Mouse (Mus musculus) neural tube, embryonic 13.5 days (tissue): Measurements from ENCODE around the gene Fam120a. TPM values are rescaled to one million over a fixed set of nuclear protein-coding genes. Genes with fewer than 3 reads are reported as not detected.
A peak's percentile ranks its signal among the peaks of the same experiment; 100 is the strongest.

ENCODE experiments used
- ATAC-seq: fragments of 200-750 bp; cut with Nextera tagmentation; 2 replicates; pipeline ENCODE4 v1.8.0; 2017; ENCODE audit warnings: low read depth, mild to moderate bottlenecking, moderate TSS enrichment, moderate library complexity
- H3K27ac ChIP-seq: fragments of 300-500 bp; sonication (generic); replicated peaks from 2 replicates; pipeline ENCODE4 v1.5.1; 2015; ENCODE audit warnings: moderate library complexity, mild to moderate bottlenecking, inconsistent platforms
- H3K27me3 ChIP-seq: fragments of 300-500 bp; sonication (generic); 2 replicates; pipeline ENCODE4 v1.6.1; 2015; ENCODE audit warnings: mild to moderate bottlenecking, inconsistent platforms
- H3K36me3 ChIP-seq: fragments of 300-500 bp; sonication (generic); 2 replicates; pipeline ENCODE4 v1.6.1; 2015; ENCODE audit warnings: mild to moderate bottlenecking, inconsistent platforms
- H3K4me1 ChIP-seq: fragments of 300-500 bp; sonication (generic); replicated peaks from 2 replicates; pipeline ENCODE4 v1.6.1; 2015; ENCODE audit warnings: inconsistent platforms
- H3K4me2 ChIP-seq: fragments of 300-500 bp; sonication (generic); 2 replicates; pipeline ENCODE4 v1.6.1; 2015; ENCODE audit warnings: inconsistent platforms, mild to moderate bottlenecking, moderate library complexity
- H3K4me3 ChIP-seq: fragments of 300-500 bp; sonication (generic); 2 replicates; pipeline ENCODE4 v1.5.1; 2015; ENCODE audit warnings: mild to moderate bottlenecking, inconsistent platforms
- H3K9ac ChIP-seq: fragments of 300-500 bp; sonication (generic); 2 replicates; pipeline ENCODE4 v1.6.1; 2015; ENCODE audit warnings: moderate library complexity, mild to moderate bottlenecking, inconsistent platforms
- H3K9me3 ChIP-seq: fragments of 300-500 bp; sonication (generic); 2 replicates; pipeline ENCODE4 v1.6.1; 2016; ENCODE audit warnings: inconsistent platforms
- WGBS: fragments of 180-500 bp; shearing (Covaris S2); methylation state at CpG from one replicate; pipeline ENCODE4 v1.1.7; 2015; 5-methylcytosine and 5-hydroxymethylcytosine counted together
- polyA plus RNA-seq: library from polyadenylated mRNA; unstranded; fragments of >200 nt; fragmentation: Nextera tagmentation; extraction: Ambion mirVana; gene quantifications from 2 replicates; pipeline ENCODE4 v1.2.1, GENCODE M21; 2015

Gene Fam120a
- polyA plus RNA-seq, 1 experiment from 2014 or later, result 13.2 TPM

DNA sequence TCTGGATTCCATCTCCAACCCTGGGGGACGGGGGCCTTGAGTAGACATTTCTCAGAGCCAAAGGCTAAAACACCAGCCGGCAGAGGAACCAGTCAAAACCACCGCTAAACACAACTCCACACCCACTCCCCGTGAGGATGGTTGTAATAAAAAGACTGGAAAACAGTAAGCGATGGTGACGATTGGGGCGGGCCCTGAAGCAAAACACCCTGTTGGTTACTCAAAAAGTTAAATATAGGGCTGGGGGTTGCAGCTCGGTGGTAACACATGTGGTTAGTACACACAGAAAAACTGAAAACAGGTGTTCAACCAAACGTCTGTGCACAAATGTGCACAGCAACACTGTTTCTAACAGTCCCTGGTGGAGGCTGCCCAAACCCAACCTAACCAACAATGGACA is 104.3 kb downstream of the Fam120a start:
- Histone ChIP-seq H3K4me2 (no peak overlapping the region), H3K4me3 (no peak overlapping the region), H3K4me1 (peaks cover 63% of the 10 kb centered on the region), H3K9ac (no peak overlapping the region), H3K36me3 (no peaks in the 10 kb centered on the region), H3K27ac (no peak overlapping the region), H3K27me3 (no peaks in the 10 kb centered on the region), H3K9me3 (no peaks in the 10 kb centered on the region)
- 74% methylated on average over 9 of the region's 9 CpGs for WGBS
- ATAC-seq, result no peak

GRCm38 (mm10) chr13:48861913-48862312 is 105.9 kb downstream of the Fam120a start:
- ATAC-seq, result no peak
- no peak overlapping the region for H3K4me2 ChIP-seq
- H3K4me3 ChIP-seq, result no peak overlapping the region
- H3K9ac ChIP-seq, result no peak overlapping the region
- H3K36me3 ChIP-seq, result no peaks in the 10 kb centered on the region
- 88% methylated on average over 1 of the region's 1 CpGs for WGBS
- no peaks in the 10 kb centered on the region for H3K9me3 ChIP-seq
- H3K4me1 ChIP-seq, result peaks cover 64% of the 10 kb centered on the region
- H3K27me3 ChIP-seq, result no peaks in the 10 kb centered on the region
- no peak overlapping the region for H3K27ac ChIP-seq

GRCm38 (mm10) chr13:48858779-48859178 is 109.0 kb downstream of the Fam120a start:
- no peaks in the 10 kb centered on the region for H3K27me3 ChIP-seq
- H3K4me1 ChIP-seq, result peaks cover 72% of the 10 kb centered on the region
- no peak overlapping the region for H3K4me2 ChIP-seq
- 74% methylated on average over 4 of the region's 4 CpGs for WGBS
- H3K27ac ChIP-seq, result no peak overlapping the region
- no peak for ATAC-seq
- no peaks in the 10 kb centered on the region for H3K9me3 ChIP-seq
- no peak overlapping the region for H3K4me3 ChIP-seq
- H3K36me3 ChIP-seq, result no peaks in the 10 kb centered on the region
- H3K9ac ChIP-seq, result no peak overlapping the region

DNA sequence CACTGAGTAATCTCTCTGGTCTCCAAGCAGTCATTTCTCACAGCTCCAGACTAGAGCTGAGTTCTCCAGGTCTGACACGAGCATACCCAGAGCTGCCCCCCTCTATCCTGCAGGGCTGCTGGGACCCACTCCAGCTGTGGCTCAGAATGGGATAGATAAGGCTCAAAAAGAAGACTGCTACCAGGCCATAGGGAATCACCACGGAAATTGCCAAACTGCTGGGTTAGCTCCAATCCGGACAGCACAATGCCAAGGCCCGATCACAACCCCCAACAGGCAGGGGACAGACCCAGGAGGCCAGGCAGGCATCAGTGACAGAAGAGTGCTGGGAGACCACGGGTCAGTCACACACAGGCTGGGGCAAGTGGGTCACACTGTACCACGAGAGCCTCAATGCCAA is 109.8 kb downstream of the Fam120a start:
- Histone ChIP-seq H3K4me2 (no peak overlapping the region), H3K27me3 (no peaks in the 10 kb centered on the region), H3K27ac (peak overlapping the region; percentile 49; the same call in 1 of the 2 replicates), H3K36me3 (no peaks in the 10 kb centered on the region), H3K9me3 (no peaks in the 10 kb centered on the region), H3K9ac (no peak overlapping the region), H3K4me1 (peaks cover 72% of the 10 kb centered on the region), H3K4me3 (no peak overlapping the region)
- ATAC-seq, result no peak
- 58% methylated on average over 6 of the region's 6 CpGs for WGBS

DNA sequence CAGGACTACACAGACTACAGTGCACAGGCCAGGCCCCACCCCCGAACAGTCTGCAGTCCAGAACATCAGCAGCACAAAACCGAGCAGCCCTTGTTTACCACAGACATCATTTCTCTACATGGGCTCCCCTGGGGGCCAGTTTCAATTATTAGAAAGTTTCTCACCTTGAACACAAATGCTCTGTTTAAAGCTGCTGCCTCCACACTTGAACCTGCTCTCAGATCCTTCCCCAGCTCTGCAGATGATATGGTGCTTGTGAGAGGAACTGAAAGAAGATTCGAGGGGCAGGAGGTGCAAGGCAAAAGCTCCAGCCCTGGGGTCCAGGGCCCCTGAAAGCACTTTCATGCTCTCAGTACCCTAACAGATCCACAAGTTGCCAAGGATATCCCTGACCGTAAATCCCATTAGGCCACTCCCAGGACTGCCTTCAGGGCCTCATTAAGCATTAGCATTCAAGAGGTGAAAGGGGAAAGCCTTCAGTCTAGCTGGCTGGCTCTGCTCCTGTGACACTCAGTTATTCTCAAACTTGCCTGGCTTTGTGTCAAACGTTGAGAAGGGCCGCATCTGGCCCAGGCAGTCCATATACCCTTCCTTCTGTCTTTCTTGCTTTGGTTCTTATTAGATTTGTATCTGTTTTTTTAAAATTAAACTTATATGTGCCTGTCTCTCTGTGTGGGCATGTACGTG is 110.4 kb downstream of the Fam120a start:
- H3K27ac ChIP-seq, result peak overlapping the region; percentile 49; the same call in 1 of the 2 replicates
- no peak for ATAC-seq
- H3K27me3 ChIP-seq, result no peaks in the 10 kb centered on the region
- no peaks in the 10 kb centered on the region for H3K9me3 ChIP-seq
- 46% methylated on average over 7 of the region's 7 CpGs for WGBS
- no peak overlapping the region for H3K4me3 ChIP-seq
- H3K9ac ChIP-seq, result no peak overlapping the region
- H3K4me1 ChIP-seq, result peaks cover 76% of the 10 kb centered on the region
- H3K4me2 ChIP-seq, result no peak overlapping the region
- no peaks in the 10 kb centered on the region for H3K36me3 ChIP-seq

DNA sequence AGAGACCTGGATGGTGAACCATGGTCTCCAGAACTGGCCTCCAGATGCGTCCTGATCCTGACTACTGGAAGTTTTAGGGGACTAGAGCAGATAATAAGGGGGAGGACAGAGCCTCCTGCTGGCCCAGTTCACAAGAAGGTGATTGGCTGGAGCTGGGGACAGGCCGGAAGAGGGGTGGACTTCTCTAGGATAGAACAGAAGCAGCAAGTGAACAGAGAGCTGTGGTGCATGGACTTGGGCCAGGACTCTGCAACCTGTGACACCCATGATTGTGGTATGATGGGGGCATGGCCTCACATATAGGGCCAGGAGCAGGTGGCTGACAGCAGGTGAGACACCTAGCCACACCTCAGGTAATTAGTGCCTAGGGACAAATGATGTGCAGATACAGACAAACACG is 113.9 kb downstream of the Fam120a start:
- Histone ChIP-seq H3K4me1 (peaks cover 92% of the 10 kb centered on the region), H3K27me3 (no peaks in the 10 kb centered on the region), H3K4me2 (0 out of 2 replicates have a peak overlapping the region, but pooled peaks have one; percentile 20), H3K9ac (no peak overlapping the region), H3K27ac (peak overlapping the region; percentile 74), H3K9me3 (no peaks in the 10 kb centered on the region), H3K4me3 (no peak overlapping the region), H3K36me3 (no peaks in the 10 kb centered on the region)
- ATAC-seq, result peak; percentile 13; the same call in 1 of the 2 replicates
- WGBS, result 57% methylated on average over 3 of the region's 3 CpGs

DNA sequence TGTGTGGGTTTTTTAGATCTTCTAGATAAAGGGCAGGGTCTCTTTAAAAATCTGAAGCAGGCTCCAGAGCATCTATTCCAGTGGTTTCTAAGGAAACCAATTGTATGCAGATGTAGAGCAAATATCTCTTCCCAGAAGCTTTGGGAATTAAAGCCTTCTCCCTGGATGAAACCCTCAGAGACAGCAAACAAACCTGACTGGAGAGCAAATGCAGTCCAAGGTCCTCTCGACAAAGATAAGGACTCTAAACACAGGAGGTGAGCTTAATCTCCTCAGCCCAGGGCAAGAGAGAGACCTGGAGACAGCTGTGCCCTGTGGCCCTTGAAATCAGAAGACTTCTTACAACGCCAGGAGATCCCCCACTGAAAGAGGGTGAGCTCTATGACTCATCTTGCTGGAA is 114.3 kb downstream of the Fam120a start:
- ATAC-seq, result no peak
- Histone ChIP-seq H3K4me3 (no peak overlapping the region), H3K9me3 (no peaks in the 10 kb centered on the region), H3K36me3 (no peaks in the 10 kb centered on the region), H3K27me3 (no peaks in the 10 kb centered on the region), H3K27ac (peak overlapping the region; percentile 74), H3K4me2 (0 out of 2 replicates have a peak overlapping the region, but pooled peaks have one; percentile 20), H3K9ac (no peak overlapping the region), H3K4me1 (peaks cover 91% of the 10 kb centered on the region)
- WGBS, result 30% methylated on average over 2 of the region's 2 CpGs

DNA sequence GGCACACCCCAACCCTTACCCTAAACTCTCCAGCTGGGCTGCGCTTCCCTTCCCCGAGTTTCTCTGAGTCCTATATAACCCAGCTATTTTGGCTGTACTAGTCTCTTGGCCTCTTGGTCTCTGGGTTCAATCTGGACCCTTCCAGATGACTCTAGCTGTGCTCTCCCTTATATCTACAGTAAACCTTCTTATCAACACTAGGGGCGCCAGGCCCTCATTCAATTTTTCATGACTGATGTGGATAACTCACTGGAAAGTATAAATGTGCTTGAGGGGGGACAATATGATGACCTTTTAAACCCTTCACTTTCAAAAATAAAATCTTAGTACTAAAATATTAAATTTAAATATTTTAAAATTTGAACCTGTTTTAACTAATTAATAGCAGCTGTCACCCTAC is 115.0 kb downstream of the Fam120a start:
- Histone ChIP-seq H3K36me3 (no peaks in the 10 kb centered on the region), H3K27me3 (no peaks in the 10 kb centered on the region), H3K27ac (no peak overlapping the region), H3K4me3 (no peak overlapping the region), H3K4me1 (peaks cover 88% of the 10 kb centered on the region), H3K9ac (no peak overlapping the region), H3K4me2 (no peak overlapping the region), H3K9me3 (no peaks in the 10 kb centered on the region)
- 78% methylated on average over 3 of the region's 3 CpGs for WGBS
- no peak for ATAC-seq

DNA sequence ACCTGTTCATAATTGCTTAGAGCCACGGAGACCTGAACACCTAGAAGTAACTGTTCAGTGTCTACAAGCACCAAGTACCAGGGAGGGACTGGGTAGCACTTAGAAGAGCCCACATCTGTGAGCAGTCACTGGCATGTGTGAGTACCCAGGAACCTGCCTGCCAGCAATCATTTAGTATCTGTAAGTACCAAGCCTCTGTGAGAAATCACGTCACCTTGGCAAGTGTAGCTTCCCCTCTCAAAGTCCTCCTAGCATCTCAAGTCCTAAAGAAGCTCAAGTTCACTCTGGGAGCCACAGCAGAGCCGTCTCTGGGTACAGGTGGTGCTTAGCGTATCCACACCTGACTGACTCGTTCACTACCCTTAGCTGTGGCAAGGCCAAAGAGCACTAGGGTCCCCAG is 116.1 kb downstream of the Fam120a start:
- Histone ChIP-seq H3K36me3 (no peaks in the 10 kb centered on the region), H3K4me3 (no peak overlapping the region), H3K9ac (no peak overlapping the region), H3K4me1 (peaks cover 77% of the 10 kb centered on the region), H3K27me3 (no peaks in the 10 kb centered on the region), H3K27ac (no peak overlapping the region), H3K4me2 (no peak overlapping the region), H3K9me3 (no peaks in the 10 kb centered on the region)
- ATAC-seq, result no peak
- 91% methylated on average over 5 of the region's 5 CpGs for WGBS

- H3K27me3 ChIP-seq, result no peaks in the 10 kb centered on the region
- H3K4me1 ChIP-seq, result peaks cover 69% of the 10 kb centered on the region
- no peak overlapping the region for H3K9ac ChIP-seq
- ATAC-seq, result no peak
- peak overlapping the region; percentile 46 for H3K27ac ChIP-seq
- 75% methylated on average over 8 of the region's 8 CpGs for WGBS
- H3K36me3 ChIP-seq, result no peaks in the 10 kb centered on the region
- no peak overlapping the region for H3K4me3 ChIP-seq
- no peaks in the 10 kb centered on the region for H3K9me3 ChIP-seq
- no peak overlapping the region for H3K4me2 ChIP-seq
Observed at GRCm38 (mm10) chr13:48850771-48851170, 117.0 kb downstream of the Fam120a start.

- Histone ChIP-seq H3K27me3 (no peaks in the 10 kb centered on the region), H3K27ac (peak overlapping the region; percentile 46; the same call in 1 of the 2 replicates), H3K4me3 (no peak overlapping the region), H3K4me2 (no peak overlapping the region), H3K36me3 (no peaks in the 10 kb centered on the region), H3K4me1 (peaks cover 64% of the 10 kb centered on the region), H3K9ac (0 out of 2 replicates have a peak overlapping the region, but pooled peaks have one; percentile 38), H3K9me3 (no peaks in the 10 kb centered on the region)
- WGBS, result 59% methylated on average over 2 of the region's 2 CpGs
- no peak for ATAC-seq
Observed at GRCm38 (mm10) chr13:48850326-48850725, 117.5 kb downstream of the Fam120a start.

DNA sequence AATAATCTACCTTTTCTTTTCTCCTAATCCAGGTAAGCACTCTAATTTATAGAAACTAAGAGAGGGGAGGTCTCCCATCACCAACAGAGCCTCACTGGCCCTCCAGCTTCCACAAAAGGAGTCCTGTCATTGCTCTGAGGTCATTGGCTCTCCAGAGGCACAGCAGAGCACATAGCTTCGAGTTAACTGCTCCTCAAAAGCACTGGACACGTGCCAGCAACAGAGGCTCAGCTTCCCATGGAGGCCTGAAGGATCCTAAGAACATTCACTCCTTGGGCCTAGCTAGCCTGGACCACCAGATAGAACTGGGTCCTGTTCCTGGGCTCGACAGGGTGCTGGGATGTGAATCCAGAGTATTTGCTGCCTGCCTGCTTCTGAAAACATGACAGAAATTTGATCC is 118.7 kb downstream of the Fam120a start:
- Histone ChIP-seq H3K9ac (no peak overlapping the region; the same call in 1 of the 2 replicates), H3K27ac (peak overlapping the region; percentile 20; the same call in 1 of the 2 replicates), H3K4me3 (no peak overlapping the region), H3K9me3 (no peaks in the 10 kb centered on the region), H3K36me3 (no peaks in the 10 kb centered on the region), H3K4me2 (no peak overlapping the region), H3K27me3 (no peaks in the 10 kb centered on the region), H3K4me1 (peaks cover 53% of the 10 kb centered on the region)
- no peak for ATAC-seq
- 45% methylated on average over 3 of the region's 3 CpGs for WGBS

DNA sequence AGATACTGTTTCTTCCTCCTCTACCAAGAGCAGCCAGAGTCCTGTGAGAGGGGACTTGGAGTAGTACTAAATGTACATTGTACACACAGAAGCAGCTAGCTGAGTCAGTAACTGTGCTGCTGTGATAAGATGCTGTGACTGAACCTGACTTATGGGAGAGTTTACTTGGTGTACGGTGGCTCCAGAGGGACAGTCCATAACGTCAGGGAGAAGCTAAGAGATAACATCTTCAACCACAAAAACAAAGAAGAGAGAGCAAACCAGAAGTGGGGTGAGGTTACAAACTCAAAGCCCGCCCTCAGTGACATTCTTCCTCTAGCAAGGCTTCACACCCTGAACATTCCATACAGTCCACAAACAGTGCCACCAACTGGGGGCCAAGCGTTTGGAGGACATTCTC is 122.5 kb downstream of the Fam120a start:
- Histone ChIP-seq H3K4me2 (no peak overlapping the region), H3K4me3 (no peak overlapping the region), H3K27me3 (no peaks in the 10 kb centered on the region), H3K9ac (no peak overlapping the region), H3K36me3 (no peaks in the 10 kb centered on the region), H3K4me1 (peaks cover 26% of the 10 kb centered on the region), H3K27ac (no peak overlapping the region), H3K9me3 (no peaks in the 10 kb centered on the region)
- no peak for ATAC-seq
- WGBS, result 71% methylated on average over 4 of the region's 4 CpGs
